Mouse (Mus musculus) embryonic facial prominence, embryonic 14.5 days (tissue): ENCODE data around the gene Zfp524. TPM values are rescaled to one million over a fixed set of nuclear protein-coding genes. Genes with fewer than 3 reads are reported as not detected.

ENCODE experiments used
- ATAC-seq: fragments of 200-750 bp; cut with Nextera tagmentation; 2 replicates; pipeline ENCODE4 v1.8.0; 2017; ENCODE audit warnings: low read depth, moderate number of reproducible peaks, moderate TSS enrichment
- DNase-seq: peaks from one replicate; pipeline ENCODE4 v3.0.0-alpha.2; 2015; ENCODE audit warnings: low spot score
- H3K27ac ChIP-seq: fragments of 300-500 bp; sonication (generic); replicated peaks from 2 replicates; pipeline ENCODE4 v1.5.1; 2014; ENCODE audit warnings: low read depth, mild to moderate bottlenecking, low read length, moderate library complexity
- H3K27me3 ChIP-seq: fragments of 300-500 bp; sonication (generic); replicated peaks from 2 replicates; pipeline ENCODE4 v1.6.1; 2014; ENCODE audit warnings: low read length; ENCODE audit not compliant: control insufficient read depth, insufficient read depth
- H3K36me3 ChIP-seq: fragments of 300-500 bp; sonication (generic); 2 replicates; pipeline ENCODE4 v1.6.1; 2014; ENCODE audit warnings: low read length, mixed read lengths; ENCODE audit not compliant: control insufficient read depth, insufficient read depth
- H3K4me1 ChIP-seq: fragments of 300-500 bp; sonication (generic); 2 replicates; pipeline ENCODE4 v1.6.1; 2014; ENCODE audit warnings: antibody characterized with exemption, low read length; ENCODE audit not compliant: control insufficient read depth, insufficient read depth
- H3K4me2 ChIP-seq: fragments of 300-500 bp; sonication (generic); 2 replicates; pipeline ENCODE4 v1.6.1; 2014; ENCODE audit warnings: low read depth, mild to moderate bottlenecking, low read length, moderate library complexity, mixed read lengths
- H3K4me3 ChIP-seq: fragments of 300-500 bp; sonication (generic); 2 replicates; pipeline ENCODE4 v1.5.1; 2014; ENCODE audit warnings: low read depth, mild to moderate bottlenecking, low read length
- H3K9ac ChIP-seq: fragments of 300-500 bp; sonication (generic); 2 replicates; pipeline ENCODE4 v1.6.1; 2014; ENCODE audit warnings: low read depth, mild to moderate bottlenecking, low read length, moderate library complexity, mixed read lengths
- H3K9me3 ChIP-seq: fragments of 300-500 bp; sonication (generic); 2 replicates; pipeline ENCODE4 v1.6.1; 2016; ENCODE audit warnings: low read length; ENCODE audit not compliant: control insufficient read depth
- WGBS: fragments of 180-500 bp; shearing (Covaris S2); extraction: QIAGEN DNeasy Blood & Tissue Kit; methylation state at CpG from one replicate; pipeline ENCODE4 v1.1.7; 2014; 5-methylcytosine and 5-hydroxymethylcytosine counted together
- polyA plus RNA-seq: library from polyadenylated mRNA; unstranded; fragments of >200 nt; fragmentation: Nextera tagmentation; extraction: Ambion mirVana; gene quantifications from 2 replicates; pipeline ENCODE4 v1.2.1, GENCODE M21; 2014

Gene Zfp524
- polyA plus RNA-seq: 14.5 and 16.5 TPM in 2 replicates

DNA sequence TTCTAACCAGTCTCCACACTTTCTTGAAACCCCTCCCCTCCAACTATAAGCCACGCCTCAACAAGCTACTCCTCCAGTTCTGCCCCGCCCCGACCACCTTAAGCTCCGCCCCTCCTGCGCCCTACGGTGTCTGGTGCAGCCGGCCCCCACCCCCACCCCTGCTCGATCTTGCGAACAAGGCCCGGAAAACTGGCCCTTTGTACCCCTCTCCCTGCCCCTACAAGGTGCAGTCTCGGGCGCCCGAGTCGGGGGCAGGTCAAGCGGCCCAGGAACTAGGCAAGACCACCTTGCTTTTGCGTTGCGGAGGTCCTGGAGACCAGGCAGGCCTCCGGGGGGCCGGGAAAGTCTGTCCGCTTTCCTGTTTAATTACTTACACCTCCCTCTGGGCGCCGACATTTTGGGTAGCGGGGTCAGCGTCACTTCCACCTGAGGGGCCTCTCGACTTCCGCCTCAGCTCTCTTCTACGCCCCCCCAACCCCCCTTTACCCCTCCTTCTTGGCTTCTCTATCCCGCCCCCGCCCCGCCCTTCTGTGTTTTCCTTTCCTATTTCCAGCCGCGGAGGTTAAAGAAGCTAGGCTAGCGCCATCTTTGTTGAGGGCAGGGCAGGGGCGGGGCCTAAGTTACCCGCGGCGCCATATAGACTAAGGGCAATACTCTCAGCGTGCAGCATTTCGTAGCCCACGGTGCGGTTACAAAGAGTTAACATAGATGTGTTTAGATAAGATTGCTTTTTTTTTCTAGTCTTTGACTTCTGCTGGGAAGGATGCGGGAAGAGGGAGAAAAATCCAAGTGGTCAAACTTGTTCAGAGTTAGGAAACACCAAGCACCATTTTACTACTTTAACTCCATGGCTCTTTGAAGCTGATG lies at the start of gene Zfp524, which contains the start of gene Fiz1:
Gene Zfp524 (plus strand): TSS at position 165 of the 867 bp plus-strand sequence.
Gene Fiz1 (minus strand): TSS at position 447 of the 867 bp plus-strand sequence.
- H3K9me3 ChIP-seq: no peaks in the 10 kb centered on the region
- H3K4me1 ChIP-seq: peaks cover 3% of the 10 kb centered on the region; the same call in 1 of the 2 replicates
- peak within 1 kb of the TSS; percentile 88 for H3K9ac ChIP-seq
- under 1% methylated on average over 41 of the region's 42 CpGs for WGBS
- peak; percentile 88 for ATAC-seq
- peak within 1 kb of the TSS; percentile 97 for H3K27ac ChIP-seq
- H3K4me3 ChIP-seq: peak within 1 kb of the TSS; percentile 63
- peaks cover 41% of the 10 kb centered on the region for H3K36me3 ChIP-seq
- no peaks in the 10 kb centered on the region for H3K27me3 ChIP-seq
- DNase-seq: peak; percentile 98
- peak within 1 kb of the TSS; percentile 78 for H3K4me2 ChIP-seq

DNA sequence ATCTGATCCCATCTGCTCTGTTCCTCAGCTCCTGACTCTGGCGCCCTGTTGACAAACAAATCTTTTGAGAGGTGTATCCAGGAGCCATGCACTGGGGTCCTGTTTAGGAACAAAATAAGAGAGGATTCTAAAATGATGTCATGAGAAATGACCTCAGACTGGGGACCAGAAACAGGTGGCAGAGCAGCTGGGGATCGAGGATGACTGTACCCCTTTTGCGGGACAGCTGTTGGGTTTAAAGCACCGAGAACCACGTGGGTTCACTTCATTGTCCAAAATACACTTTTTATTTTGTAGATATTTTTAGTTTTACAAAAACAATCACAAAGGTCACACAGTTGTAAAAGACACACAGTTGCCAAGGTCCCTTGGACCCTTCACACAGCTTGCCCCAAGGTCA lies 49.2 kb upstream of the Zfp524 start:
- 87% methylated on average over 5 of the region's 5 CpGs for WGBS
- no peak overlapping the region for H3K4me2 ChIP-seq

DNA sequence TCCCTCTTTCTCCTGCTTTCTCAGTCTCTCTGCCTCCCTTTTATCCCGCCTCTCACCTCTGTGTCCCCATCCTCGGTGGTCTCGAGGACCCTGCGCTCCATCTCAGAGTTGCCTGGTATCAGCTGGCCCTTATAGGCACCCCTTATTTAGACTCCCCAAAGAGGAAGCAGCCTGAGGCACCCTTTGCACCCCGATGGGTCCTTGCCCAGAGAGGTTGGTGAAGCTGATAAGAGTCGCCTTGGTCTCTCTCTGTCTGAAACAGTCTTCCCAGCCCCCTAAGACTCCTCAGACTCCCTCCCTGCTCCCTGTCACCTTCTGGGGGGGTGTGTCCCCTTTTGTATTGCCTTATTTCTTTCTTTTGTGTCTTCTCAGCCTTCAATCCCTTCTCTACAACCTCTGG lies 43.1 kb upstream of the Zfp524 start, which contains the start of gene Sbk3:
Gene Sbk3 (minus strand): TSS at position 101 of the 400 bp plus-strand sequence.
- ATAC-seq: no peak
- H3K27ac ChIP-seq: no peak within 1 kb of the TSS

More for the DNA sequence above, 49.2 kb upstream of the Zfp524 start:
- DNase-seq: no peak
- no peaks in the 10 kb centered on the region for H3K9me3 ChIP-seq
- no peak overlapping the region for H3K4me3 ChIP-seq
- H3K27me3 ChIP-seq: no peaks in the 10 kb centered on the region
- no peaks in the 10 kb centered on the region for H3K36me3 ChIP-seq
- no peak for ATAC-seq
- no peak overlapping the region for H3K9ac ChIP-seq
- no peaks in the 10 kb centered on the region for H3K4me1 ChIP-seq
- H3K27ac ChIP-seq: no peak overlapping the region

DNA sequence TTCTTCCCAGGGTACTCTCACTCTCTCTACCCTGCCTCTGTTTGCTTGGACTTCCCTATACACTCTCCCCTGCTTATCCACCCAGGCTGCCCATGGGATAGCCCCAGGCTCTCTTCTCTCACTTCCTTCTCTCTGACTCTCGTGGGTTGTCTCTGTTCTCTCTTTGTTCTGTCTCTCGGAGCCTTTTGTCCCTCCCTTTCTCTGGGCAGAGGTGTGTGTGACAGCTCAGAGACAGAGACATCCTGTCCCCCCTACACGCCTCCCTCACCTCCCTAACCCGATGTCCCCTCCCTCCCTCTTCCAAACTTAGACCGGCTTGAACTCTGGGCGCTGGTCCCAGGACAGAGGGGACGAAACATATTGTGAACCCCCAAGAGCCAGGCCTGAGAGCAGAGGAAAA lies 42.5 kb upstream of the Zfp524 start:
- H3K9ac ChIP-seq: no peak overlapping the region
- H3K9me3 ChIP-seq: no peaks in the 10 kb centered on the region
- 24% methylated on average over 7 of the region's 7 CpGs for WGBS
- no peak overlapping the region for H3K27ac ChIP-seq
- H3K4me1 ChIP-seq: no peaks in the 10 kb centered on the region
- H3K36me3 ChIP-seq: no peaks in the 10 kb centered on the region
- DNase-seq: no peak
- ATAC-seq: no peak
- no peak overlapping the region for H3K4me2 ChIP-seq
- H3K4me3 ChIP-seq: no peak overlapping the region
- no peaks in the 10 kb centered on the region for H3K27me3 ChIP-seq

More for the DNA sequence above, 43.1 kb upstream of the Zfp524 start, which contains the start of gene Sbk3:
- Histone ChIP-seq H3K9me3 (no peaks in the 10 kb centered on the region), H3K4me1 (no peaks in the 10 kb centered on the region), H3K27me3 (no peaks in the 10 kb centered on the region), H3K4me2 (no peak within 1 kb of the TSS), H3K36me3 (no peaks in the 10 kb centered on the region), H3K9ac (no peak within 1 kb of the TSS), H3K4me3 (no peak within 1 kb of the TSS)
- 45% methylated on average over 6 of the region's 6 CpGs for WGBS
- DNase-seq: no peak

DNA sequence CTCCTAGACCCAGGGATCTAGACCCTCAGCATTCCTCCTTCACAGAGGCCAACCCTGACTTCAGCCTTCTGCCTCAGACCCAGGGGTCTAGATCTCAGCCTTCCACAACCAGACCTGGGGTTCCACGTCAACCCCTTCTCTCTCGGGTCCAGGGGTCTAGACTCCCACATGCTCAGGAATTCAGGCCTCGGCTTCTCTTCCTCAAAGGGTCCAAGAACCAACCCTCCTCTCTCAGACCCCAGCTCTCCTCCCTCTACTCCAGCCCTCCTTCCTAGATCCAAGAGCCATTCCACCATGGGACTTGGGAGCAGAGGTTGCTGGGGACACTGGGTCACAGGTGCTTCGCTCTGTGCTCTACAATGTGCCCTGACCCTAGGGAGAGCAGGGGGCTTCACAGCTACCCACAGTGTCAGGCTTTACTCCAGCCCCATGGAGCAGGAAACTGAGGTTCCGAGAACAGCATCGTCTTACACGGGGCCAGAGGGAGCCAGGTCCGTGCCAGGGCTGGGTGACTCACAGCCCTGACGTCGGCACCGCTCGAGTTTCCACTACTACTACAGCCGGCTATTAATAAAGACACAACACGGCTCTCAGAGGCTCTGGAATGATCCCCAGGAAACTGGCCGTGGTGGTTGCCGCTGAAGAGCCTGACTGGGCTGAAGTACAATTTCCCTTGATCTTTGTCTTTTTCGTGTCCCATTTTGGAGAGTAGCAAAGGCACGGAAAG lies 41.7 kb upstream of the Zfp524 start:
- 0 out of 2 replicates have a peak, but pooled peaks have one; percentile 33 for ATAC-seq
- no peak for DNase-seq

DNA sequence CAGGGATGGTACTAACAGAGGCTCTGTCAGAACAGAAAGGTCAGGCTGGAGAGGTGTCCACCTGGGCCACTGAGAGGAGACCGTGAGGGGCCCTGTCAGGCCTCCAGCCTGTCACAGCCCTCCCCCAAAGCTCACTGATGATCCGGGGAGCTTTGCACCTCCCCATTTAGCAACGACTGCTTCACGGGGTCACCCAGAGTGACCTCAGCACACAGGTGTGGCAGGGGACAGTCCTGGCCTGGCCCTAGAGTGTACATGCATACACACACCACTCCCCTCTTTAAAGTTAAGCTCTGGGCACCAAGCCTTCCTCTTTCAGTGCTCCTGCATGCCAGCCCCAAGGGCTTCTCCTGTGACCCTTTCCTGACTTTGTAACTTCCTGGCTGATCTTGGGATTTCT lies 38.8 kb upstream of the Zfp524 start:
- H3K4me2 ChIP-seq: no peak overlapping the region
- no peak overlapping the region for H3K27ac ChIP-seq
- 49% methylated on average over 4 of the region's 4 CpGs for WGBS
- no peak for ATAC-seq
- H3K4me3 ChIP-seq: no peak overlapping the region
- no peak for DNase-seq
- no peaks in the 10 kb centered on the region for H3K4me1 ChIP-seq
- no peaks in the 10 kb centered on the region for H3K36me3 ChIP-seq
- no peaks in the 10 kb centered on the region for H3K9me3 ChIP-seq
- H3K27me3 ChIP-seq: no peaks in the 10 kb centered on the region
- no peak overlapping the region for H3K9ac ChIP-seq

More for the DNA sequence above, 41.7 kb upstream of the Zfp524 start:
- Histone ChIP-seq H3K4me1 (no peaks in the 10 kb centered on the region), H3K9me3 (no peaks in the 10 kb centered on the region), H3K27ac (no peak overlapping the region), H3K36me3 (no peaks in the 10 kb centered on the region), H3K27me3 (no peaks in the 10 kb centered on the region), H3K9ac (no peak overlapping the region), H3K4me2 (no peak overlapping the region), H3K4me3 (no peak overlapping the region)
- 60% methylated on average over 18 of the region's 18 CpGs for WGBS

DNA sequence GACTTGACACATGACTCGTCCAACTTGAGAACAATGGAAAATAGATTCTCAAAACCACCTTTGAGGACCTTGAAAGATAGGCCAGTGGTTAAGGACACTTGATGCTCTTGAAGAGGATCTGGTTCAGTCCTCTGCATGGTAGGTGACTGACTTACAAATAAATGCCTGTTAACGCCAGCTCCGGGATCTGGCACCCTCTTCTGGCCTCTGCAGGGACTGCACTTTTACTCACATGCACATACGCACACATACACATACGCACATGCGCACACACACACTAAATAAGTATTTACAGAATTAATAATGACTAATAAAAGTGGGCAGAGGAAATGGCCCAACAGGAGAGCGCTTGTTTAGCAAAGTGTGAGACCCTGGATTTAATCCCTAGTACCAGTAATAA lies 37.4 kb upstream of the Zfp524 start:
- Histone ChIP-seq H3K4me2 (no peak overlapping the region), H3K4me3 (no peak overlapping the region), H3K9ac (no peak overlapping the region), H3K4me1 (no peaks in the 10 kb centered on the region), H3K27me3 (no peaks in the 10 kb centered on the region), H3K9me3 (no peaks in the 10 kb centered on the region), H3K36me3 (no peaks in the 10 kb centered on the region), H3K27ac (no peak overlapping the region)
- DNase-seq (no peak), ATAC-seq (no peak)
- 90% methylated on average over 7 of the region's 7 CpGs for WGBS

DNA sequence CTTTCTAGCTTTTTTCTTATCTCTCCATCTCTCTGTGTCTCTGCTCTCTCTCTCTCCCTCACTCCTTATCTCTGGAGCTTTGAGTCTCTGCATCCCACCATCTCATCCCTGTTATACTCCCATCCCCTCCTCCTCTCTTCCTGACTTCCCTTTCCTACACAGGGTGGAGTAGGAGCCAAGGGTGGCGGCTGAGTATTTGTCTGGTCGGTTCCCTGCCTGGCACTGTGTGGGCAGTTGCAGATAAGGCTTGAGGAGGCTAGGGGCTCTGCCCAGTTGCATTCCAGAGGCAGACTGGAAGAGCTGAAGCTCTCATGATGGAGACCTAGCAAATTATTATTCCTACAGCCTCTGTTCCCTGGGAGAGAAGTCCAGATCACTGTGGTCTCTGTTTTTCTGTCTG lies 26.0 kb upstream of the Zfp524 start:
- Histone ChIP-seq H3K4me2 (no peak overlapping the region), H3K27me3 (no peaks in the 10 kb centered on the region), H3K9ac (no peak overlapping the region), H3K9me3 (0 out of 2 replicates have a peak, but pooled peaks cover 8% of the 10 kb centered on the region), H3K4me3 (no peak overlapping the region), H3K4me1 (no peaks in the 10 kb centered on the region), H3K27ac (no peak overlapping the region), H3K36me3 (peaks cover 21% of the 10 kb centered on the region)
- no peak for ATAC-seq
- no peak for DNase-seq
- 60% methylated on average over 2 of the region's 2 CpGs for WGBS
